Mouse (Mus musculus) liver, postnatal 0 days (tissue): ENCODE results near the gene Prkd2.

ENCODE experiments used
- CTCF ChIP-seq: sonication (generic); IDR thresholded peaks from 2 replicates; pipeline ENCODE4 v1.5.1; 2016; ENCODE audit warnings: antibody characterized with exemption, low read depth
- EP300 ChIP-seq: IDR thresholded peaks from 2 replicates; pipeline ENCODE4 v1.6.1; 2016; ENCODE audit warnings: antibody characterized with exemption, low read depth, mild to moderate bottlenecking

- no peak for TF ChIP-seq CTCF
- TF ChIP-seq EP300, result no peak
Observed at GRCm38 (mm10) chr7:16823734-16824133, 19.0 kb upstream of the Prkd2 start.
